Mouse (Mus musculus) hindbrain, embryonic 11.5 days (tissue): ENCODE results near the gene Spred1. TPM values are rescaled to one million over a fixed set of nuclear protein-coding genes. Genes with fewer than 3 reads are reported as not detected.

Source experiments
- ATAC-seq: fragments of 200-750 bp; cut with Nextera tagmentation; 2 replicates; pipeline ENCODE4 v1.8.0; 2017; ENCODE audit warnings: mild to moderate bottlenecking, moderate TSS enrichment, moderate library complexity; ENCODE audit not compliant: low FRiP score
- DNase-seq: peaks from one replicate; pipeline ENCODE4 v3.0.0-alpha.2; 2015; ENCODE audit warnings: low spot score
- H3K27ac ChIP-seq: fragments of 300-500 bp; sonication (generic); 2 replicates; pipeline ENCODE4 v1.5.1; 2014; ENCODE audit warnings: mild to moderate bottlenecking, low read depth, low read length
- H3K27me3 ChIP-seq: fragments of 300-500 bp; sonication (generic); 2 replicates; pipeline ENCODE4 v1.6.1; 2014; ENCODE audit warnings: mild to moderate bottlenecking, low read length, moderate library complexity, mixed read lengths; ENCODE audit not compliant: control insufficient read depth, insufficient read depth
- H3K36me3 ChIP-seq: fragments of 300-500 bp; sonication (generic); 2 replicates; pipeline ENCODE4 v1.6.1; 2014; ENCODE audit warnings: mild to moderate bottlenecking, low read length, moderate library complexity, mixed read lengths; ENCODE audit not compliant: control insufficient read depth, insufficient read depth
- H3K4me1 ChIP-seq: fragments of 300-500 bp; sonication (generic); replicated peaks from 2 replicates; pipeline ENCODE4 v1.6.1; 2014; ENCODE audit warnings: low read length, mixed read lengths; ENCODE audit not compliant: control insufficient read depth, insufficient read depth
- H3K4me2 ChIP-seq: fragments of 300-500 bp; sonication (generic); replicated peaks from 2 replicates; pipeline ENCODE4 v1.6.1; 2014; ENCODE audit warnings: mild to moderate bottlenecking, low read depth, low read length
- H3K4me3 ChIP-seq: fragments of 300-500 bp; sonication (generic); 2 replicates; pipeline ENCODE4 v1.5.1; 2014; ENCODE audit warnings: low read depth, low read length
- H3K9ac ChIP-seq: fragments of 300-500 bp; sonication (generic); 2 replicates; pipeline ENCODE4 v1.6.1; 2014; ENCODE audit warnings: low read depth, low read length
- H3K9me3 ChIP-seq: fragments of 300-500 bp; sonication (generic); 2 replicates; pipeline ENCODE4 v1.6.1; 2016; ENCODE audit warnings: low read length; ENCODE audit not compliant: control insufficient read depth
- WGBS: fragments of 180-500 bp; shearing (Covaris S2); extraction: QIAGEN DNeasy Blood & Tissue Kit; methylation state at CpG from one replicate; pipeline ENCODE4 v1.1.7; 2014; 5-methylcytosine and 5-hydroxymethylcytosine counted together
- polyA plus RNA-seq: library from polyadenylated mRNA; unstranded; fragments of >200 nt; fragmentation: Nextera tagmentation; extraction: Ambion mirVana; gene quantifications from 2 replicates; pipeline ENCODE4 v1.2.1, GENCODE M21; 2014

The Spred1 gene
- polyA plus RNA-seq, 1 experiment from 2014 or later, result 17.8 TPM

DNA sequence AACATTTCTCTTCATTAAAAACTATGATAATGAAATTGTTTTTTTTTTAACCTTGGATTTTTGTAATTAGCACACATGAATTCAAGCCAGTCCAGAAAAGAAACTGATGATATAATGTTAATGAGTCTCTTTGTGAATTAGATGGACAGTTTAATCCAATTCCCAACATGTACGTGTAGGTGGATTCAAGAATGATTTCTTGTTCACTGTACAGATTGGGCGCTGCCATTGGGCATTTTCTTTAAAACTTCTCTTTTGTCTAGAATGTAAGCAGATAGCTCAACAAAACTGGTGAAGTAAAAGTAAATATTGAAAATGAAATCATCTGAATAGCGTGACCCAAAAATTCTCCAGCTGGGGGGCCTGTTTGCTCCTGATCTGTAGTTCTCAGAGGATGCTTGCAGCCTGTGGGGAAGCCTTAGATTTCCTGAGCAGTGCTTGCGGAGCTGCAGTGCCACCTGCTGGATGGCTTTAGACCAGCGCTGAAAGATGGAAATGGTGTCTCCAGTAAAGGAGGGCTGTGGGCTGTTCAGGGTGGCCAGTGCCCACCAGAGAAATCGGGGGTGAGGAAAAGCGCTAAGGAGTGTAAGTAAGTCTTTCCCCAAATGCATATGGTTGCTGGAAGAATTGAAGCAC lies 59.2 kb downstream of the Spred1 start:
- 44% methylated on average over 7 of the region's 7 CpGs for WGBS
- Histone ChIP-seq H3K4me3 (no peak overlapping the region), H3K4me2 (no peak overlapping the region), H3K9me3 (no peaks in the 10 kb centered on the region), H3K9ac (no peak overlapping the region), H3K27me3 (no peaks in the 10 kb centered on the region), H3K4me1 (no peaks in the 10 kb centered on the region), H3K36me3 (0 out of 2 replicates have a peak, but pooled peaks cover 2% of the 10 kb centered on the region), H3K27ac (no peak overlapping the region)
- ATAC-seq (peak; percentile 80), DNase-seq (peak; percentile 87)

DNA sequence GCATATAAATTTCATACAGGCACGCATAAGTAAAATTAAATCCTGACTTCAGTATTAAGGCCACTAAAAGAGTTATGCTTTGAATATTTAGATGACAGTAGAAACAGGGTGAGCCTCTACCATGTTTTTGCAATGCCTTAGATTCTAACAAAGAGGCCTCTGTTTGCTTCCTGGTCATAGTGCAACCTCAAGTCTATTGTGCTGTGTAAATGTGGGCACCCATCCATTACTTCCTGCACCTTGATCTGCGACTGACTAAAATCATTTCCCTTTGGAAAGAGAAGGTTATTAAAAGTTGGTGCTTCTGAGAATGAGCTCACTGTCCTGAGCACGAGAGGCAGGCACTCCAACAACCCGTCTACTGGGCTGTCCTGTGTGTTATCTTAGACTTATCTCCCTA lies 64.4 kb downstream of the Spred1 start:
- Histone ChIP-seq H3K27me3 (no peaks in the 10 kb centered on the region), H3K9ac (no peak overlapping the region), H3K4me2 (no peak overlapping the region), H3K9me3 (no peaks in the 10 kb centered on the region), H3K27ac (no peak overlapping the region), H3K36me3 (0 out of 2 replicates have a peak, but pooled peaks cover 4% of the 10 kb centered on the region), H3K4me1 (no peaks in the 10 kb centered on the region), H3K4me3 (no peak overlapping the region)
- DNase-seq (no peak), ATAC-seq (no peak)
- WGBS, result 86% methylated on average over 4 of the region's 4 CpGs

- H3K4me3 ChIP-seq, result no peak overlapping the region
- DNase-seq (no peak), ATAC-seq (no peak)
- H3K4me2 ChIP-seq, result no peak overlapping the region
- no peaks in the 10 kb centered on the region for H3K4me1 ChIP-seq
- 0 out of 2 replicates have a peak, but pooled peaks cover 3% of the 10 kb centered on the region for H3K36me3 ChIP-seq
- H3K27me3 ChIP-seq, result no peaks in the 10 kb centered on the region
- no peak overlapping the region for H3K27ac ChIP-seq
- H3K9ac ChIP-seq, result no peak overlapping the region
- no peaks in the 10 kb centered on the region for H3K9me3 ChIP-seq
These were observed 69.7 kb downstream of the Spred1 start for GRCm38 (mm10) chr2:117190915-117191314.

- H3K9me3 ChIP-seq, result no peaks in the 10 kb centered on the region
- H3K27ac ChIP-seq, result no peak overlapping the region
- no peak for DNase-seq
- no peak overlapping the region for H3K4me2 ChIP-seq
- H3K4me1 ChIP-seq, result no peaks in the 10 kb centered on the region
- no peak for ATAC-seq
- no peaks in the 10 kb centered on the region for H3K36me3 ChIP-seq
- no peaks in the 10 kb centered on the region for H3K27me3 ChIP-seq
- no peak overlapping the region for H3K4me3 ChIP-seq
- H3K9ac ChIP-seq, result no peak overlapping the region
These were observed 73.1 kb downstream of the Spred1 start for GRCm38 (mm10) chr2:117194309-117194708.

DNA sequence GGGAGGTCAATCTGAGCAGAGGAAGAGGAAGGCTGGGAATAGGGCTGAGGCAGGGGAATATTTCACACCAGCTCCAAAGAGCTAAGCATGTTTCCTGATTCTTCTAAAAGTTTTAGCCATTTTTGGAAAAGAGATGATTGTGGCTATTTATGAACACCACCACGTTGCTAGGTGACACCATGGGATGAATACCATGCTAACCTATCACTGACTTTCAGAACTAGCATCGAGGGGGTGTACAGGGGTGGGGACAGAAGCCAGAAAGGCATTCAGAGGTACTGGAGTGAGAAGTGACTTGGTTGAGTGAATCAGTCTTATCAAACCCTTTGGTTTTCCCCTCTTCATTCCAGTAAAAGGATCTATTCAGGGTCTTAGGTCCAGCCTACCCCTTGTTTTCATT lies 74.0 kb downstream of the Spred1 start:
- Histone ChIP-seq H3K9ac (no peak overlapping the region), H3K27ac (no peak overlapping the region), H3K4me2 (no peak overlapping the region), H3K27me3 (no peaks in the 10 kb centered on the region), H3K9me3 (no peaks in the 10 kb centered on the region), H3K36me3 (no peaks in the 10 kb centered on the region), H3K4me1 (no peaks in the 10 kb centered on the region; the same call in 1 of the 2 replicates), H3K4me3 (no peak overlapping the region)
- 17% methylated on average over 2 of the region's 2 CpGs for WGBS
- no peak for DNase-seq
- ATAC-seq, result no peak

DNA sequence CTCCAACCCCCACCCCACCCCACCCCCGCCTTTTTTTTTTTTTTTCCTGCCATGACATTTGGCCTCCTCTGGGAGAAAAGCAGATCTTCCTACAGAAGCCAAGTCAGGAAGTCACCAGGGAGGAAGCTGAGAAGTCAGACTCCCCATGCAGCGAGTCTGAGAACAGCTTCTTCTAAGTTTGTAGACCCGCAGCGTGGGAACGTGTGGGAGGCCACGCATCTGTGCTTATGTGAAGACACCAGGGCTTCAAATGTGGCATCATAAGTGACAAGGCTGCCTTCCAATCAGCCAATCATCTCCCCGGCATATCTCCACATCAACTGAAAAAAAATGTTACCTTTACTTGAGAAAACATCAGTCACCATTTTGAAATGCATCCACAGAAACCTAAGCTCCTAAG lies 74.4 kb downstream of the Spred1 start:
- WGBS, result 36% methylated on average over 7 of the region's 7 CpGs
- Histone ChIP-seq H3K36me3 (no peaks in the 10 kb centered on the region), H3K9ac (no peak overlapping the region), H3K27ac (no peak overlapping the region), H3K27me3 (no peaks in the 10 kb centered on the region), H3K4me2 (no peak overlapping the region), H3K4me1 (no peaks in the 10 kb centered on the region; the same call in 1 of the 2 replicates), H3K9me3 (no peaks in the 10 kb centered on the region), H3K4me3 (no peak overlapping the region)
- ATAC-seq (no peak), DNase-seq (no peak)

GRCm38 (mm10) chr2:117200869-117201338 lies 79.7 kb downstream of the Spred1 start:
- no peaks in the 10 kb centered on the region for H3K36me3 ChIP-seq
- no peak overlapping the region for H3K27ac ChIP-seq
- no peaks in the 10 kb centered on the region for H3K27me3 ChIP-seq
- H3K9me3 ChIP-seq, result no peaks in the 10 kb centered on the region
- H3K9ac ChIP-seq, result no peak overlapping the region
- no peak overlapping the region for H3K4me2 ChIP-seq
- H3K4me3 ChIP-seq, result no peak overlapping the region
- H3K4me1 ChIP-seq, result no peaks in the 10 kb centered on the region; the same call in 1 of the 2 replicates
- DNase-seq (no peak), ATAC-seq (0 out of 2 replicates have a peak, but pooled peaks have one; percentile 47)
- WGBS, result 38% methylated on average over 9 of the region's 9 CpGs

GRCm38 (mm10) chr2:117203350-117203749 lies 82.2 kb downstream of the Spred1 start:
- H3K27ac ChIP-seq, result no peak overlapping the region
- H3K4me3 ChIP-seq, result no peak overlapping the region
- DNase-seq (no peak), ATAC-seq (no peak)
- 66% methylated on average over 5 of the region's 5 CpGs for WGBS
- no peak overlapping the region for H3K9ac ChIP-seq
- H3K4me2 ChIP-seq, result no peak overlapping the region
- no peaks in the 10 kb centered on the region for H3K36me3 ChIP-seq
- H3K9me3 ChIP-seq, result no peaks in the 10 kb centered on the region
- no peaks in the 10 kb centered on the region; the same call in 1 of the 2 replicates for H3K4me1 ChIP-seq
- H3K27me3 ChIP-seq, result no peaks in the 10 kb centered on the region

DNA sequence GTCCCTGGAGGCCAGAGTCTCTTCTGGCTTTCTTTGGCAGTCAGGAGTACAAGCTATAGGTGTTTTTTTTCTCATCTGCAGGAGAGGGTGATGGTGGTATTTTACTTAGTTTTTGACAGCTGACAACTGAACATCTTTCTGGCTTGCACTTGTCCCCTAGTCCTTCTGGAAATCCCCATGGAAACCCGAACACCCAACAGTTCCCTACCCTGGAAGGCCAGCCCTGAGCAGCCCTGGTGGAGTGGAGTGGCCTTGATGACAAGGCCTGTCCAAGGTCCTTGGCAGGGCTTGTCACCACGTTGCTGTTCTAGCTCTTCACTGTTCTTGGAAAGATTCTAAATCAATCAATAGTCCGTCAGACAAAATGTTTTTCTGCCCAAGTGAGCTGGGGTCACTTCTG lies 83.4 kb downstream of the Spred1 start:
- DNase-seq (no peak), ATAC-seq (no peak)
- Histone ChIP-seq H3K36me3 (no peaks in the 10 kb centered on the region), H3K27me3 (no peaks in the 10 kb centered on the region), H3K4me2 (no peak overlapping the region), H3K4me3 (no peak overlapping the region), H3K9ac (no peak overlapping the region), H3K27ac (no peak overlapping the region), H3K9me3 (no peaks in the 10 kb centered on the region), H3K4me1 (no peaks in the 10 kb centered on the region; the same call in 1 of the 2 replicates)
- 62% methylated on average over 3 of the region's 3 CpGs for WGBS
